Mouse (Mus musculus): ENCODE data around the gene Cwc25. TPM values are rescaled to one million over a fixed set of nuclear protein-coding genes. Genes with fewer than 3 reads are reported as not detected.
"Not testable (repeated sequence)": the region's sequence is repeated elsewhere in the genome, so short reads cannot be mapped to it uniquely, and the experiment has no call there.

Gene Cwc25
- total RNA-seq, 1 experiment from 2014 or later = 22.6 TPM

GRCm38 (mm10) chr11:97801409-97802193 is 35.2 kb upstream of the Cwc25 start:
- DNase-seq = peak; percentile 49

GRCm38 (mm10) chr11:97800691-97801408 is 34.5 kb upstream of the Cwc25 start:
- no peak for DNase-seq

GRCm38 (mm10) chr11:97799994-97800690 is 33.8 kb upstream of the Cwc25 start:
- peak; percentile 84 for DNase-seq

- DNase-seq = peak; percentile 89
Observed at GRCm38 (mm10) chr11:97799146-97799993, 33.0 kb upstream of the Cwc25 start.

- peak; percentile 87 for DNase-seq
Observed at GRCm38 (mm10) chr11:97798782-97799145, 32.4 kb upstream of the Cwc25 start, which contains the start of gene Lasp1. TSS of gene Lasp1 (plus strand) at chr11:97799000.

- no peak for DNase-seq
Observed at GRCm38 (mm10) chr11:97798083-97798435, 31.7 kb upstream of the Cwc25 start.

GRCm38 (mm10) chr11:97797369-97798082 is 31.2 kb upstream of the Cwc25 start:
- DNase-seq = no peak

GRCm38 (mm10) chr11:97796910-97797309 is 30.6 kb upstream of the Cwc25 start:
- peak; percentile 71 for DNase-seq

GRCm38 (mm10) chr11:97793165-97793564 is 26.8 kb upstream of the Cwc25 start:
- no peak for DNase-seq

- not testable (repeated sequence) for DNase-seq
Observed at GRCm38 (mm10) chr11:97790778-97791438, 24.6 kb upstream of the Cwc25 start.

- DNase-seq = no peak
Observed at GRCm38 (mm10) chr11:97789727-97790126, 23.4 kb upstream of the Cwc25 start.

- no peak for DNase-seq
Observed at GRCm38 (mm10) chr11:97787961-97788360, 21.6 kb upstream of the Cwc25 start.

- DNase-seq = no peak
Observed at GRCm38 (mm10) chr11:97782564-97782895, 16.2 kb upstream of the Cwc25 start.

GRCm38 (mm10) chr11:97781832-97782563 is 15.6 kb upstream of the Cwc25 start, which contains the start of gene Rpl23:
TSS of gene Rpl23 (minus strand) at chr11:97782437.
- DNase-seq = peak; percentile 100

GRCm38 (mm10) chr11:97781478-97781831 is 15.1 kb upstream of the Cwc25 start:
- DNase-seq = no peak

- no peak for DNase-seq
Observed at GRCm38 (mm10) chr11:97779968-97780701, 13.8 kb upstream of the Cwc25 start.

GRCm38 (mm10) chr11:97778918-97779317 is 12.6 kb upstream of the Cwc25 start:
- no peak for DNase-seq

GRCm38 (mm10) chr11:97777129-97777529 is 10.8 kb upstream of the Cwc25 start:
- DNase-seq = no peak

GRCm38 (mm10) chr11:97776497-97777128 is 10.3 kb upstream of the Cwc25 start:
- DNase-seq = no peak
